8 mouse cellular contexts compared by ENCODE assay signal in the genomic region with DNA sequence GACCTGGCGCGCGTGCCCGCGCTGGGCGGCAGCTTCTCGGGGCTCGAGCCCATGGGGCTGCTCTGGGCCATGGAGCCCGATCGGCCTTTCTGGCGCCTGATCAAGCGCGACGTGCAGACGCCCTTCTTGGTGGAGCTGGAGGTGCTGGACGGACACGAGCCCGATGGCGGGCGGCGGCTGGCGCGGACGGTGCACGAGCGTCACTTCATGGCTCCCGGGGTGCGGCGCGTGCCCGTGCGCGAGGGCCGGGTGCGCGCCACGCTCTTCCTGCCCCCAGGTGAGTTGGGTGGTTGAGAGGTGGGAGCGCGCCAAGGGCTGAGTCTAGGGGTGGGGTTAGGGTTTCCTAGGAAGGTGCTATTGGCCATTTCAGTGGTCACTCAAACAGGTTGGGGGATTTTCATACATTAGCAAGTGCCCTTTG. TPM values are rescaled to one million over a fixed set of nuclear protein-coding genes. Genes with fewer than 3 reads are reported as not detected.
DNase-seq lines count a peak whose midpoint lies in the region; ATAC-seq lines count a peak whose summit lies in the region.
"Not testable (repeated sequence)": the region's sequence is repeated elsewhere in the genome, so short reads cannot be mapped to it uniquely, and the experiment has no call there.
"Had no signal": no experiment of that assay in that cellular context is flagged by ENCODE, and none has a peak within 500 bp of the region (broad histone marks: within the 10 kb centered on the region; RNA-seq: fewer than 3 reads in every experiment).

A gene (plus strand): TSS at position 245 of the 421 bp plus-strand sequence.

- not testable (repeated sequence) for H3K27ac ChIP-seq in embryonic facial prominence, embryonic 14.5 days (replicated peaks; ENCODE audit: low read depth, low read length); heart, embryonic 12.5 days (ENCODE audit: poor library complexity, severe bottlenecking)
- H3K27ac ChIP-seq in limb, embryonic 10.5 days = peak within 1 kb of the TSS; percentile 61

- not testable (repeated sequence) for H3K36me3 ChIP-seq in embryonic facial prominence, embryonic 14.5 days (ENCODE audit: control insufficient read depth, insufficient read depth, low read length); heart, embryonic 12.5 days; limb, embryonic 10.5 days

- H3K4me1 ChIP-seq in embryonic facial prominence, embryonic 14.5 days (ENCODE audit: control insufficient read depth, insufficient read depth, low read length); heart, embryonic 12.5 days (replicated peaks); limb, embryonic 10.5 days: not testable (repeated sequence)

- H3K27me3 ChIP-seq in embryonic facial prominence, embryonic 14.5 days (replicated peaks; ENCODE audit: control insufficient read depth, insufficient read depth, low read length); heart, embryonic 12.5 days (replicated peaks); limb, embryonic 10.5 days (ENCODE audit: low read depth, poor library complexity, severe bottlenecking): not testable (repeated sequence)

- H3K9me3 ChIP-seq in embryonic facial prominence, embryonic 14.5 days (ENCODE audit: control insufficient read depth, low read length); heart, embryonic 12.5 days (replicated peaks); limb, embryonic 10.5 days (replicated peaks): not testable (repeated sequence)

- ATAC-seq in embryonic facial prominence, embryonic 14.5 days (ENCODE audit: low read depth) = 0 out of 2 replicates have a peak, but pooled peaks have one; percentile 53
- not testable (repeated sequence) for ATAC-seq in heart, embryonic 12.5 days (ENCODE audit: insufficient number of reproducible peaks, low FRiP score)

- peak within 1 kb of the TSS; percentile 71 for H3K4me2 ChIP-seq in embryonic facial prominence, embryonic 14.5 days (ENCODE audit: low read depth, low read length)
- peak within 1 kb of the TSS; percentile 85 for H3K4me2 ChIP-seq in heart, embryonic 12.5 days

- 4% methylated on average over 24 of the region's 39 CpGs for WGBS in embryonic facial prominence, embryonic 14.5 days
- 1% methylated on average over 39 of the region's 39 CpGs for WGBS in heart, embryonic 12.5 days
- WGBS in limb, embryonic 10.5 days = 5% methylated on average over 39 of the region's 39 CpGs

- peak; percentile 71 for DNase-seq in brain, adult 2 months (ENCODE audit: low read depth, low spot score)
- DNase-seq in embryonic facial prominence, embryonic 14.5 days (ENCODE audit: low spot score) = peak; percentile 1
- peak; percentile 75 for DNase-seq in kidney, adult 11 months
- peak; percentile 54 for DNase-seq in limb, embryonic 10.5 days (ENCODE audit: low spot score)
- peak; percentile 47 for DNase-seq in lung, postnatal 36 days
- peak; percentile 32 for DNase-seq in retina, postnatal 7 days (ENCODE audit: low read depth, low spot score)

- peak within 1 kb of the TSS; percentile 45 for H3K4me3 ChIP-seq in embryonic facial prominence, embryonic 14.5 days (ENCODE audit: low read depth, low read length)
- peak within 1 kb of the TSS; percentile 56 for H3K4me3 ChIP-seq in heart, embryonic 12.5 days
- H3K4me3 ChIP-seq in limb, embryonic 10.5 days = peak within 1 kb of the TSS; percentile 53

- peak within 1 kb of the TSS; percentile 64 for H3K9ac ChIP-seq in embryonic facial prominence, embryonic 14.5 days (ENCODE audit: low read depth, low read length)
- H3K9ac ChIP-seq in heart, embryonic 12.5 days = peak within 1 kb of the TSS; percentile 73

RNA-seq across cellular contexts. Expression of the gene that starts here (rescaled TPM):
- polyA plus RNA-seq in embryonic facial prominence, embryonic 14.5 days (2014; fragmentation: Nextera tagmentation; extraction: Ambion mirVana) = not detected in 2 replicates
- polyA plus RNA-seq in heart, embryonic 12.5 days (2016; fragmentation: Nextera tagmentation; extraction: Ambion mirVana) = not detected in 2 replicates
- not detected in 2 replicates for polyA plus RNA-seq in limb, embryonic 10.5 days (2016; fragmentation: Nextera tagmentation; extraction: Ambion mirVana)
- polyA plus RNA-seq: gonadal fat pad, adult 2 months had no signal

Comparison
In these comparisons a context has a peak if more than half of its experiments do, and no peak if none do; other contexts are left out.
1. Peak in DNase-seq, ATAC-seq, H3K4me3 ChIP-seq, H3K9ac ChIP-seq and H3K4me2 ChIP-seq in embryonic facial prominence, embryonic 14.5 days; RNA of the gene not detected or under 1 TPM.
2. Peak in DNase-seq, H3K4me3 ChIP-seq and H3K27ac ChIP-seq in limb, embryonic 10.5 days; RNA of the gene not detected or under 1 TPM.
3. DNase-seq: peak in every context shown above with its lines; median percentile 75 in kidney, adult 11 months; 71 in brain, adult 2 months; 54 in limb, embryonic 10.5 days; 47 in lung, postnatal 36 days; 32 in retina, postnatal 7 days; 1 in embryonic facial prominence, embryonic 14.5 days.